Mouse (Mus musculus) brain, embryonic 14.5 days (tissue): Measurements from ENCODE around the gene Mab21l1.

ENCODE experiments used
- CTCF ChIP-seq: fragments of 200-500 bp; IDR thresholded peaks from 2 replicates; pipeline ENCODE4 v1.5.1; 2012; ENCODE audit warnings: inconsistent platforms, mild to moderate bottlenecking, moderate library complexity, borderline replicate concordance; ENCODE audit not compliant: insufficient read depth, insufficient read length; ENCODE audit errors: extremely low read depth
- POLR2A ChIP-seq: fragments of 200-500 bp; IDR thresholded peaks from 2 replicates; pipeline ENCODE4 v1.6.1; 2012; ENCODE audit warnings: mild to moderate bottlenecking, inconsistent platforms, borderline replicate concordance; ENCODE audit not compliant: poor library complexity, insufficient read depth, insufficient read length, severe bottlenecking; ENCODE audit errors: extremely low read depth

GRCm38 (mm10) chr3:55783171-55784081 lies 1.1 kb downstream of the Mab21l1 start:
- TF ChIP-seq CTCF: no peak
- no peak for TF ChIP-seq POLR2A
